Mouse (Mus musculus) neural tube, embryonic 12.5 days (tissue): ENCODE measurements at regions not wholly inside any gene's neighbourhood (a gene's known extent, or its start where the extent isn't known, plus 50 kb on each side); places are given as distances from the start of the nearest gene placed in this dataset.

ENCODE experiments used
- ATAC-seq: fragments of 200-750 bp; cut with Nextera tagmentation; 2 replicates; pipeline ENCODE4 v1.8.0; 2017; ENCODE audit warnings: low read depth, mild to moderate bottlenecking, moderate TSS enrichment, moderate library complexity; ENCODE audit not compliant: low FRiP score
- H3K27ac ChIP-seq: fragments of 300-500 bp; sonication (generic); 2 replicates; pipeline ENCODE4 v1.5.1; 2016
- H3K27me3 ChIP-seq: fragments of 300-500 bp; sonication (generic); replicated peaks from 2 replicates; pipeline ENCODE4 v1.6.1; 2016; ENCODE audit warnings: mild to moderate bottlenecking
- H3K36me3 ChIP-seq: fragments of 300-500 bp; sonication (generic); 2 replicates; pipeline ENCODE4 v1.6.1; 2016; ENCODE audit warnings: mild to moderate bottlenecking
- H3K4me1 ChIP-seq: fragments of 300-500 bp; sonication (generic); 2 replicates; pipeline ENCODE4 v1.6.1; 2016
- H3K4me2 ChIP-seq: fragments of 300-500 bp; sonication (generic); replicated peaks from 2 replicates; pipeline ENCODE4 v1.6.1; 2016; ENCODE audit warnings: mild to moderate bottlenecking
- H3K4me3 ChIP-seq: fragments of 300-500 bp; sonication (generic); 2 replicates; pipeline ENCODE4 v1.5.1; 2016
- H3K9ac ChIP-seq: fragments of 300-500 bp; sonication (generic); 2 replicates; pipeline ENCODE4 v1.6.1; 2016; ENCODE audit warnings: mild to moderate bottlenecking
- H3K9me3 ChIP-seq: fragments of 300-500 bp; sonication (generic); 2 replicates; pipeline ENCODE4 v1.6.1; 2016; ENCODE audit warnings: mild to moderate bottlenecking
- WGBS: fragments of 180-500 bp; shearing (Covaris S2); methylation state at CpG from one replicate; pipeline ENCODE4 v1.1.7; 2016; 5-methylcytosine and 5-hydroxymethylcytosine counted together

GRCm38 (mm10) chr9:94589672-94590071, 51.8 kb upstream of the 1190002N15Rik start:
- WGBS, result 86% methylated on average over 2 of the region's 2 CpGs
- H3K4me3 ChIP-seq, result no peak overlapping the region
- H3K9me3 ChIP-seq, result no peaks in the 10 kb centered on the region
- no peaks in the 10 kb centered on the region for H3K36me3 ChIP-seq
- H3K9ac ChIP-seq, result no peak overlapping the region
- no peak for ATAC-seq
- no peaks in the 10 kb centered on the region for H3K4me1 ChIP-seq
- no peaks in the 10 kb centered on the region for H3K27me3 ChIP-seq
- H3K27ac ChIP-seq, result no peak overlapping the region
- no peak overlapping the region for H3K4me2 ChIP-seq

GRCm38 (mm10) chr9:94604993-94605392, 64.7 kb upstream of the Slc9a9 start:
- Histone ChIP-seq H3K4me1 (no peaks in the 10 kb centered on the region), H3K4me2 (no peak overlapping the region), H3K27me3 (no peaks in the 10 kb centered on the region), H3K9me3 (no peaks in the 10 kb centered on the region), H3K36me3 (no peaks in the 10 kb centered on the region), H3K27ac (no peak overlapping the region), H3K4me3 (no peak overlapping the region), H3K9ac (no peak overlapping the region)
- no peak for ATAC-seq
- 88% methylated on average over 2 of the region's 2 CpGs for WGBS

GRCm38 (mm10) chr9:94606422-94606821, 63.3 kb upstream of the Slc9a9 start:
- no peak overlapping the region for H3K4me3 ChIP-seq
- H3K4me2 ChIP-seq, result no peak overlapping the region
- no peaks in the 10 kb centered on the region for H3K36me3 ChIP-seq
- no peaks in the 10 kb centered on the region for H3K4me1 ChIP-seq
- no peaks in the 10 kb centered on the region for H3K9me3 ChIP-seq
- H3K9ac ChIP-seq, result no peak overlapping the region
- H3K27ac ChIP-seq, result no peak overlapping the region
- H3K27me3 ChIP-seq, result no peaks in the 10 kb centered on the region
- ATAC-seq, result no peak
- WGBS, result 52% methylated on average over 2 of the region's 2 CpGs

- Histone ChIP-seq H3K36me3 (no peaks in the 10 kb centered on the region), H3K4me1 (no peaks in the 10 kb centered on the region), H3K9ac (no peak overlapping the region), H3K4me3 (no peak overlapping the region), H3K27me3 (no peaks in the 10 kb centered on the region), H3K9me3 (no peaks in the 10 kb centered on the region), H3K27ac (no peak overlapping the region), H3K4me2 (no peak overlapping the region)
- WGBS, result 82% methylated on average over 13 of the region's 13 CpGs
- no peak for ATAC-seq
Observed at GRCm38 (mm10) chr9:94607011-94607749, 62.5 kb upstream of the Slc9a9 start.

- Histone ChIP-seq H3K4me1 (no peaks in the 10 kb centered on the region), H3K27me3 (no peaks in the 10 kb centered on the region), H3K9me3 (no peaks in the 10 kb centered on the region), H3K4me2 (no peak overlapping the region), H3K36me3 (no peaks in the 10 kb centered on the region), H3K4me3 (no peak overlapping the region), H3K27ac (no peak overlapping the region), H3K9ac (no peak overlapping the region)
- no peak for ATAC-seq
- WGBS, result 64% methylated on average over 2 of the region's 2 CpGs
Observed at GRCm38 (mm10) chr9:94607750-94608106, 62.0 kb upstream of the Slc9a9 start.

GRCm38 (mm10) chr9:94610101-94610500, 59.6 kb upstream of the Slc9a9 start:
- 75% methylated on average over 3 of the region's 3 CpGs for WGBS
- no peaks in the 10 kb centered on the region for H3K36me3 ChIP-seq
- H3K27ac ChIP-seq, result no peak overlapping the region
- H3K4me1 ChIP-seq, result no peaks in the 10 kb centered on the region
- no peak overlapping the region for H3K9ac ChIP-seq
- no peaks in the 10 kb centered on the region for H3K9me3 ChIP-seq
- no peak overlapping the region for H3K4me3 ChIP-seq
- no peak for ATAC-seq
- no peak overlapping the region for H3K4me2 ChIP-seq
- H3K27me3 ChIP-seq, result no peaks in the 10 kb centered on the region

- Histone ChIP-seq H3K27ac (no peak overlapping the region), H3K27me3 (no peaks in the 10 kb centered on the region), H3K4me2 (no peak overlapping the region), H3K36me3 (no peaks in the 10 kb centered on the region), H3K9me3 (no peaks in the 10 kb centered on the region), H3K9ac (no peak overlapping the region), H3K4me1 (no peaks in the 10 kb centered on the region), H3K4me3 (no peak overlapping the region)
- peak; percentile 81; the same call in 1 of the 2 replicates for ATAC-seq
- WGBS, result 48% methylated on average over 5 of the region's 5 CpGs
Observed at GRCm38 (mm10) chr9:94610600-94611337, 58.9 kb upstream of the Slc9a9 start.

GRCm38 (mm10) chr9:94613891-94614671, 55.6 kb upstream of the Slc9a9 start:
- no peak overlapping the region for H3K27ac ChIP-seq
- peak; percentile 46; the same call in 1 of the 2 replicates for ATAC-seq
- no peak overlapping the region for H3K9ac ChIP-seq
- H3K4me2 ChIP-seq, result no peak overlapping the region
- H3K36me3 ChIP-seq, result no peaks in the 10 kb centered on the region
- H3K9me3 ChIP-seq, result no peaks in the 10 kb centered on the region
- WGBS, result 49% methylated on average over 6 of the region's 6 CpGs
- H3K4me1 ChIP-seq, result no peaks in the 10 kb centered on the region
- H3K4me3 ChIP-seq, result no peak overlapping the region
- H3K27me3 ChIP-seq, result no peaks in the 10 kb centered on the region

GRCm38 (mm10) chr9:94615205-94615604, 54.5 kb upstream of the Slc9a9 start:
- no peaks in the 10 kb centered on the region for H3K4me1 ChIP-seq
- H3K27ac ChIP-seq, result no peak overlapping the region
- H3K9me3 ChIP-seq, result no peaks in the 10 kb centered on the region
- no peak overlapping the region for H3K9ac ChIP-seq
- H3K36me3 ChIP-seq, result no peaks in the 10 kb centered on the region
- 90% methylated on average over 11 of the region's 11 CpGs for WGBS
- no peak overlapping the region for H3K4me3 ChIP-seq
- H3K4me2 ChIP-seq, result no peak overlapping the region
- no peak for ATAC-seq
- no peaks in the 10 kb centered on the region for H3K27me3 ChIP-seq

- H3K9ac ChIP-seq, result no peak overlapping the region
- H3K4me1 ChIP-seq, result no peaks in the 10 kb centered on the region
- no peak for ATAC-seq
- H3K4me3 ChIP-seq, result no peak overlapping the region
- H3K9me3 ChIP-seq, result no peaks in the 10 kb centered on the region
- H3K27me3 ChIP-seq, result no peaks in the 10 kb centered on the region
- 86% methylated on average over 6 of the region's 6 CpGs for whole genome bisulfite sequencing
- H3K27ac ChIP-seq, result no peak overlapping the region
- H3K36me3 ChIP-seq, result no peaks in the 10 kb centered on the region
- no peak overlapping the region for H3K4me2 ChIP-seq
Observed at GRCm38 (mm10) chr9:94618079-94618786, 51.5 kb upstream of the Slc9a9 start.
